ENCODE assay signal across 9 mouse cellular contexts in the genomic region with DNA sequence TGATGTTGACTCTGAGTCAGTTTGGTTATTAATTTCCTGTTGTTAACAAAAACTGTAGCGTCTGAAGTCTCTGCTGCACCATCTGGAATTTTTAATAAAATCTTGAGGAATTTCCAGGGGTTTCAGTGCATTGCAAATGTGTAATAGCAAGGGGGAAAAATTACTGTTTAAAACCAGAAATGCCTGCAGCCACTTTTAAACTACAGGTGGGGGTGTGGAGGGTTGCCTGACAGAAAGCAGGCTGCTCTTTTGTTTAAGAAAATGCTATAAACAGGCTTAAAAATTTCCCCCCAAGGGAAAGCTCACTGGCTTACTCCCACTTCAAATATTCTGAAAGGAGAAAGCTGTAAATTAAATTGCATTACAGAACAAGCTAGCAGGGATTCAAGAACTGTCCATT.
"Had no signal": no experiment of that assay in that cellular context is flagged by ENCODE, and none has a peak within 500 bp of the region (broad histone marks: within the 10 kb centered on the region; RNA-seq: fewer than 3 reads in every experiment).

No protein-coding gene starts in this region.

- DNase-seq: kidney, adult 18-20 months; kidney, postnatal 25 days; lung, adult 18-20 months; right cerebral cortex, adult 18-20 months; right cerebral cortex, postnatal 25 days; thymus, postnatal 36 days had no signal

- ATAC-seq: midbrain, embryonic 13.5 days had no signal

- H3K4me3 ChIP-seq: kidney, embryonic 15.5 days; midbrain, embryonic 13.5 days had no signal

- H3K9ac ChIP-seq: kidney, embryonic 15.5 days; liver, embryonic 14.5 days; midbrain, embryonic 13.5 days had no signal

- H3K36me3 ChIP-seq: kidney, embryonic 15.5 days; midbrain, embryonic 13.5 days had no signal

- H3K27me3 ChIP-seq: kidney, embryonic 15.5 days; midbrain, embryonic 13.5 days had no signal

- H3K9me3 ChIP-seq: kidney, embryonic 15.5 days had no signal

- H3K4me2 ChIP-seq: kidney, embryonic 15.5 days; midbrain, embryonic 13.5 days had no signal

- H3K27ac ChIP-seq: liver, embryonic 14.5 days; midbrain, embryonic 13.5 days had no signal
